Mouse (Mus musculus) cerebellum, adult 9-10 months (tissue): ENCODE data around the gene Dio1.

Experiments
- DNase-seq: peaks from one replicate; pipeline ENCODE4 v3.0.0; 2022

Dio1 gene

GRCm38 (mm10) chr4:107243365-107244333, 63.3 kb downstream of the Dio1 start:
- no peak for DNase-seq
